Mouse (Mus musculus) 3T3-L1 (cell line): ENCODE measurements at regions not wholly inside any gene's neighbourhood (a gene's known extent, or its start where the extent isn't known, plus 50 kb on each side); places are given as distances from the start of the nearest gene placed in this dataset.
"Not testable (repeated sequence)": the region's sequence is repeated elsewhere in the genome, so short reads cannot be mapped to it uniquely, and the experiment has no call there.

Experiments used
- DNase-seq: peaks from one replicate; pipeline ENCODE4 v3.0.0-alpha.2; 2015; ENCODE audit warnings: low read depth, low spot score

DNA sequence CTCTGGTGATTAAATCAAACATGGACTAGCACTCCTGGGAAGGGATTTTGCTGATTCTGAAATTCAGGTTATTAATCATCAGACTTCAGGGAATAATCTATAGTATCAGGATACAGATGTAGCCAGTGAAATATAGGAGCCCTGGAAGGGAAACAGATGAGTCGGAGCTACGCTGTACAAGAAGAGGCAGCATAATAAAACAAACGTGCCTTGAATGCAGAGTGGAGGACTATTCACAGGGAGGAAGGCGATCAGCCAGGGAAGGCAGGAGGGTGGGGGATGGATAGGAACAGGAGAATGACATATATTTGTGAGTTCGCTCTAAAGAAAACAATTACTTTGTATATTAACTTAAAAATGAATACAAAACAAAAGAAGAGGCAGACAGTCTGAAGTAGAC lies 286.6 kb upstream of the Got2 start:
- no peak for DNase-seq

- DNase-seq, result no peak
These were observed 276.6 kb upstream of the Got2 start for GRCm38 (mm10) chr8:96164933-96165332.

DNA sequence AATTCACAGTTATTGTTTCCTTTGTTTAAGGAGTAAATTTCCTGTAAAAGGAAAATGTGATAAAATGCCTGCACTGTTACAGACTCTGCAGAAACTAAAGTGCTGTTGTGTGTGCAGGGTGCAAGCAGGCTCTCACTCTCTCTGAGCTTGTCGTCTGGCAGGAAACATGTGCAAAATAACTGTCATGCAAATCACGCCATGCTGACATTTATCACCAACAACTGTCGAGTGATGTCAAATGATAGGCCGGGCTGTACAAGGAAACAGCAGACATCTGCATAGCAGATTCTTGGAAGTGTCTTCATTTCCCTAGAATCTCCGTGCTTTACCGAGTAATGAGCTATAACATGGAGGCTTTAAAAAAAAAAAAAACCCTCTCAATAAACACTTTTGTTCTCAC lies 271.6 kb upstream of the Got2 start:
- no peak for DNase-seq

- DNase-seq, result peak; percentile 65
These were observed 264.3 kb upstream of the Got2 start for GRCm38 (mm10) chr8:96152496-96153250.

DNA sequence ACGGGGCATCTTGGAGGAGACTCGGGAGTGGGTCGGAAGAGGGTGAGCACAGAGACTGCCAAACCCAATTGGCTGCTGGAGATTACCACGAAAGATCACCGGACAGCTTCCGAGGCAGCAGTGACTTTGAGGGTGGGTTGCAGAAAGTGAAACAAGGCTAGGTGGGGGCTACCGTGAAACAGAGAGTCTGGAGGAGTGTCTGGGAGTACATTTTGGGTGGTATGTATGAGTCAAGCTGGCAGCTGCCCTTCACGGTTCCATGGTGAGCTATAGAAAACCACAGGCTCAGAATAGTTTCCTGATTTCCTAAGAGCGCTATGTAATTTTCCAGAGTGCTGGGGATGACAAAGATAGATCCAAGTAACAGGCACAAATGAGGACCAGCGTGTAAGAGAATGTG lies 263.7 kb upstream of the Got2 start:
- DNase-seq, result no peak

GRCm38 (mm10) chr8:96151065-96151472 lies 262.7 kb upstream of the Got2 start:
- DNase-seq, result no peak

DNA sequence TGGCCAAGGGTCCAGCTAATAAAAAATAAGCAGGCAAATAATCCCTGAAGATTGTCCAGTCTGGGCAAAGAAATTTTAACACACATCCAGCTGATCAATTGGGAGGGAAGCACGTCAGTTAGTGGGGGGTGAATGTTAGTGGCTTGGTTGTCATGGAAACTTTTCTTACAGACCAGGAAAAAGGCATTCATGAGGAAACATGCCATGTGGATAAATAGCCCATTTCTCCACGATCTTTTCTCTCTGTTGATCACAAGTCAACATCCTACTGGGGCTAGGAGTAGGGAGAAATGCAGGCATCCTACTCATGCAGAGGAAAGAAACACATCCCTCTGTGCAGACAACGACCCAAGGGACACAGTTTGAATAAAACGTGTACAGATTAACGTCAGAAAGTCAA lies 243.8 kb upstream of the Got2 start:
- DNase-seq, result no peak

DNA sequence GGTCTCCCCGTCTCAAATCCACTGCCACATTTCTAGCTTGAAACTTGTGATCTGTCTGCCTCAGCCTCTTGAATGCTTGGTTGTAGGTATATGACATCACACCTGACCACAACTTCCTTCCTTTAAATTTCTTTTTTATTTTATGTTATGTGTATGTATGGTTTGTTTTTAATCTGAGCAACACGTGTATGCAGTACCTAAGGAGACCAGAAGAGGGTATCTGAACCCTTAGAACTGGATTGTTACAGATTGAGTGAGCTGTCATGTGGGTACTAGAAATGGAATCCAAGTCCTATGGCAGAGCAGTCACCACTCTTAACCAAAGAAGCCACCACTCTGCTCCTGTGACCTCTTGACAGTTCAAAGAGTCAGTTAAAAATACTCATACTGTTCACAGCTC lies 240.0 kb upstream of the Got2 start:
- peak; percentile 28 for DNase-seq

GRCm38 (mm10) chr8:96100817-96101216 lies 212.5 kb upstream of the Got2 start:
- DNase-seq, result no peak

DNA sequence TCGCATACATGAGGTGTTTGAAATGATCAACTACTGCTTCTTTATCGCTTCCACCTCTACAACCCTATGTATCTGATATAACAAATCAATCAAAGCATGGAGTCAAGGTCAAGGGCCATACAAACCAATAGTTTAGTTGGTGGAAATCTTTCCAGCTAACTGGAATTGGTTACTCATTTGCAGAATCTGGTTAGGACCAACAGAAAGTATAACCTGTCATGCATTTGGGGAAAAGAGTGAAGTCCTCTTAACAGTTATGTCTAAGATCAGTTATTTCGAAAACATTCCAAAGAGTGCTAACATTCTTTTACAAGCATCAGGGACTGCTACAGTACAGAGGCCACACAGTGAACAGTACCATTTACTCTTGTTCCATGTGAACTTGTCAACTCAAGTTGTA lies 204.6 kb upstream of the Got2 start:
- no peak for DNase-seq

DNA sequence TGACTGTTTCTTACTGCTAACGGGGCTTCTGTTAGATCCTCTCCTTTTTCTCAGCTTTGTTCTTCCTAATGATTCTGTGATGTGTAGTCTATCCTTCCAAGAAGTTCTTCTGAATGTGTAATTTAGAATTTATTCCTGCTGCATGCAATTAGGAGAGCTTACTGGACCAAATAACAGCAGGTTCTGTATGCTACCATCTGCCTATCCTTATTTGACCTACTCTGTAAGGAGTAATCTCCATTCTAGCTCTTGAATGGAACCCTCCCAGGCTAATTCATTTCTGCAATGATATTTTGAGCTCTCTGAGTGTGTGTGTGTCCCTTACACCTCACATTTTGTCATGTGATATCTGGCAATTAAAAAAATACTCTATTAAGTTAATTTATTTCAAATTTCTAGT lies 201.9 kb upstream of the Got2 start:
- no peak for DNase-seq

GRCm38 (mm10) chr8:96068306-96068705 lies 180.0 kb upstream of the Got2 start:
- no peak for DNase-seq

DNA sequence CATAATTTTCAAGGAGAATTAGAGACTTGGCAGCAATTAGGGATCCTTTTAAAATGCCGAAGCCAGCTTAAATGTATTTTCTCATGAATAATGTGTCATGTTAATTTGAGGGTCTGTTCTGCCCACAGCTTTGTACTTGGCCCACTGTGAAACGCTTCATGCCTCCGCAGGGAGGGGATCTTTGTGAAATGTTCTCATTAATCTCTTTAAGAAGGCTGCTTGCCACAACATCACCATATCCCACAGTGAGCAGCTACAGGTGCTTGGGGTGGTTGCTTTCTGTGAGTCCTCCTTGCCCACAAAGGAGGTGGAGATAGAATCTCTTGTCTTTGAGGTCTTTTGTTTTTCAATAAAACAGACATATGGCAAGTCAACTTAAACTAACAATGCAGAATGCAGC lies 159.3 kb upstream of the Got2 start:
- no peak for DNase-seq

GRCm38 (mm10) chr8:96042335-96042734 lies 154.0 kb upstream of the Got2 start:
- DNase-seq, result no peak

DNA sequence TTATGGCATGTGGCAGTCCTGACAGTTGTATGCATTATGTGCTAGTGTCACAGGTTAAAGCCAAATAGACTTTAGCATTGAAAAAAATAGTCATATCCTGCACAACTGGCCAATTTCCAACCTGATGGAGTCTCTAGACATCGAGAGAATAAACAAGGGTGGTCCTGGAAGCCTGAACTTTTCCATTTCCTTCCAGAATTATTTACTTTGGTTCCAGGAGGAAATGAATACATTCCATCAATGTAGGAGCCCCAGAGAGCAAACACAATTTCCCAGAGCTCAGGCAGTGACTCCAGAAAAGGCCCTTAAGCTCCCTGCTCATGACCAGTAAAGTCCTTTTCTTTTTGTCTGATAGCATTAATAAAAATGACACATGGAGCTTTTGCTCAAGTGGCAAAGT lies 151.9 kb upstream of the Got2 start:
- no peak for DNase-seq

DNA sequence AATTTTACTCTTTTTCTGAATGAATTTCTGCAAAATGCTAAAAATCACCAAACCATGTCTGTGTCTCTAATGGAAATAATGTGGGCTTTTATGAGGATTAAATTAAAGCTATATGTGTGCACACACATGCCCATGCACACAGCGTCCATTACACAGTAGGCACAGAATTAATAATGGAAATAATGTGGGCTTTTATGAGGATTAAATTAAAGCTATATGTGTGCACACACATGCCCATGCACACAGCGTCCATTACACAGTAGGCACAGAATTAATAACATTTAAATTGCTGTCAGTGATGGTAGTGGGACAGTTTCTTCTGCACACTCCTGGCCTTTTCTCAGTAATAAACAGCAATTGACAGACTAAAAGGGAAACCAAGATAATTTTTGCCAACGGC lies 130.4 kb upstream of the Got2 start:
- not testable (repeated sequence) for DNase-seq

DNA sequence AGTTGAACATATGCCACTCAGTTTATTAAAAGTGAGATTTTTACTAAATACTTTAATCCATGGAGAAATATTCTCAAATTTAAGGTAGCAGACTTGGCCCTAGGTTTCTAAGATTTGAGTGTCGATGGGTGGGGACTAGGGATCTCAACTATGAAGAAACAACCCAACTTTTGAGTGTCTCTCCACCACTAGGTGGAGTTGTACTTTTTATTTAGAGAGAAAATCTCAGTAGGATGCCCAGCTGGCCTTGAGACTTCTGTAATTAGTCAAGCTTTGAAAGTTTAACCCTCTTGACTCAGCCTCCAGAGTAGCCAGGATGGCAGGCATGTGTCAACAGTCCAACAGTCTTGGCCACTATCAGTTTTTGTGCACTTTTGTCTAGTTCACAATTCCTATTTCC lies 123.7 kb upstream of the Got2 start:
- no peak for DNase-seq

DNA sequence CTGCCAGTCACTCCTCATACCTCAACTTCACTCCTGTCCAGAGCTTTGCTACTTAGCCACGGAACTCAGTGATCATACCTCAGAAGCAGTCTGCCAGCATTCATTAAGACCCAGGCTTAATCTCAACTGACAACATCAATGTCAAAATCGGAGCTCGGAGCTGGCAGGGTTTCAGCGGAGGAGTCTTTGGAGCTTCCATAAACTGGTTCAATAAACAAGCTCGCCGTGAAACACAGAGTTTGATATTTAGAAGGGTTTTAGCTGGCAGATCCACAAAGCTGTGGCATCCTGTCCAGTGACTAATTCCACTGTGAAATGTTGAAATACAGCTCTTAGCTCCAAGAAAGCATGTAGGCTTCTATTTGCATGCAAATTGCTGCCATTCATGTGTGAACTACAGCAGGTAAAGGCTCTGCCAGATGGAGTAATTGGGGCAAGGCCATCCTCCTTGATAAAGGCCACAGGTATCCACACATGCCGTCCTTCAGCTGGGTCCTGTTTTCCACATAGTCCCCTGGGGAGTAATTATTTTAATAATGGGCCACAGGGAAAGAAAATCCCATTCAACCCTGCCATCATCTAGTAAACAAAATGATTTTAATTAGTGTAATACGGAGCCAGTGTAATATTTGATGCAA lies 103.6 kb upstream of the Got2 start:
- DNase-seq, result no peak

DNA sequence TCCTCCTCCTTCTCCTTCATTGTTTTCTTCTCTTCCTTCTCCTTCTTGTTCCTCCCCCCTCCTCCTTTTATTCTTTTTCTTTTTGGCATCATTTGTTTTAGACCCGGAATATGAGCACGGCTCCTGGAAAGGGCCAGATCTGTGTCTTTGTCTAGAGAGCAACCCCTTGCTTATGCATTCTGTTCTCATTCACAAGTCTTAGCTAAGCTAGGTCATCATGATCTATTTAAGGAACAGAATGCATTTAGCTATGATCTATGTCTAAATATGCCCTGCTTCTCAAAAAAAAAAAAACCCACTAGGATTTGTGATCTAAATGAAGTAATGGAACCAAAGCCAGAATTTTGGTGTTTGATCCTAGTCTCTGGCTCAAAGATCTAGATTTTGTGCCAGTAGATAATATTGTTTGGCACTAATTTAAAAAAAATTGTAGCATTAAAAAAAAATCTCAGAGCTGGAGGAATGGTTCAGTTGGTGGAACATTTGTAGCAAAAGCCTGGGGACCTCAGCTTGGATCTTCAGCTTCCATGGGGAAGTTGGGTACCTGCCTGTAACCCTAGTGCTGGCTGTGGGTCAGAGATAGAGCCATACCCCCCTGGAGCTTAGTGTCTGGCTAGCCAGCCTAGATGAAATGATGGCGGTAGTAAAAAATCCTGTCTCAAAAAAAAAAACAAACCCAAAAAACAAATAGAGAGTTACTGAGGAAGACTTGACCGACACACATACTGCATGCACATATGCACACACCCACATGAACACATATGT lies 100.5 kb upstream of the Got2 start:
- no peak for DNase-seq

GRCm38 (mm10) chr8:95987011-95987440 lies 98.7 kb upstream of the Got2 start:
- DNase-seq, result no peak

DNA sequence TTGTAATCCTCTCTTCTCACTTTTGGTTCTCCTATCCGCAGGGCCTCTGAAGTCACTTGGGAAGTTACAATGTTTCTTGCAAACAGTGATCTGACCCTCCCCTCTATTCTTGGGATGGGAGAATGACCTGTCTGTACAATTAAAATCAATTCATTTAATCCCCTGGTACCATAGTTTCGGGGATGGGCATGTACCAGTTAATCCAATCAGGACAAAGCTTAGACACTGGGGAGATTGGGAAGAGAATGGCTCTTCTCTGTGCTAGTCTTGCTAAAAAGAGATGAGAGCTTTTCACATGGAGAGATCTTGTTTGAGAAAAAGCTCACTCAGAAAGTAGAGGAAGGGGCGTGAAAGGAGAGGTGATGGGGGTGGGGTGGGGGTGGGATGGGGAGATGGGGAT lies 98.1 kb upstream of the Got2 start:
- DNase-seq, result no peak

DNA sequence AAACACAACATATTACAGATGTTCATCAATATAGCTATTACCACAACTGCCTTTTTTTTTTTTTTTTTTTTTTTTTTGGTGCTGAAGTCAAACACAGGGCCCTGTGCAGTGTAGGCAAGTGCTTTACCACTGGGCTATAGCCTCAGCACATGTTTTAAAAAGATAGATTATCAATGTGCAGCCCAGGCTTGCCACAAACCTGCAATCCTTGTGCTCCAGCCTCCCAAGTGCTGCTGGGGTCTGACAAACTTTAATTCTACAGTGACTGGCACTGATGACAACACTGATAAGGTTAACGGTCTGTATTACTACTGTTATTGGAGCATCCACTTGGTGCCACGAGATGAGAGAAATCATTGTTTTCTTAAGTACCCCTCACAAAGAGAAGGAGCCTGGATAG lies 95.3 kb upstream of the Got2 start:
- DNase-seq, result no peak

GRCm38 (mm10) chr8:95980405-95980804 lies 92.1 kb upstream of the Got2 start:
- no peak for DNase-seq
